Mouse (Mus musculus) 3134 (cell line): Measurements from ENCODE around the gene Srsf1.
"Not testable (repeated sequence)": the region's sequence is repeated elsewhere in the genome, so short reads cannot be mapped to it uniquely, and the experiment has no call there.

Experiments used
- DNase-seq: peaks from one replicate; pipeline ENCODE4 v3.0.0-alpha.2; 2011; ENCODE audit warnings: low spot score; ENCODE audit not compliant: insufficient read length; ENCODE audit errors: extremely low read depth

Srsf1 gene

DNA sequence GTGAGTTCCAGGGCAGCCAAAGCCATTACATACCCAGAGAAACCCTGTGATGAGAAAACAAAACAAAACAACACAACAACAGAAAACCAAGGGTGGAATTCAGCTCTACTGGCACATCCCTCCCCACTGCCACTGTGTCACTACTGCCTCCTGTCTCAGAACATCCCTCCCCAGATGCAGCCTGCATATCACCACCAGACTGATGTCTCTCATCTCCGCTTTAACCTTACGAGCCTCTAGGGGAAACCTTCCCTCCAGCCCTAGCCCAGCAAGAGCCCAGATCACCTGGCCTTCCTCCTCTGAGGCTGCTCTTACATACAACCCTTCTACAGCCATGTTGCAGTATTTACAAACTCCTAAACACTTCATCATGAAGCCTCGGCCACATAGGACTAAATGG lies 9.8 kb upstream of the Srsf1 start:
- DNase-seq = no peak

- DNase-seq = no peak
Measured at GRCm38 (mm10) chr11:88039066-88039465, 8.1 kb upstream of the Srsf1 start.

GRCm38 (mm10) chr11:88044314-88044713 lies 2.9 kb upstream of the Srsf1 start:
- no peak for DNase-seq

DNA sequence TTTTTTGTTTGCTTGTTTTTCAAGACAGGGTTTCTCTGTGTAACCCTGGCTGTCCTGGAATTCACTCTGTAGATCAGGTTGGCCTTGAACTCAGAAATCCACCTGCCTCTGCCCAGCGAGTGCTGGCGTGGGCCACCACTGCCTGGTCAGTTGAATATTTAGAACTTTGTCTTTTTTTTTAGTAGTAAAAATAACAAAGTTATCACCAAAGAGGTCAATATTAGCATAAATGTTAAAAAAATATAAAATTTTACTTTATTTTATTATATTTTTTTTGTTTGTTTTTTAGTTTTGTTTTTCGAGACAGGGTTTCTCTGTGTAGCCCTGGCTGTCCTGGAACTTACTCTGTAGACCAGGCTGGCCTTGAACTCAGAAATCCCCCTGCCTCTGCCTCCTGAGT lies 2.0 kb upstream of the Srsf1 start:
- not testable (repeated sequence) for DNase-seq

GRCm38 (mm10) chr11:88045878-88046277 lies 1.3 kb upstream of the Srsf1 start:
- DNase-seq = no peak

DNA sequence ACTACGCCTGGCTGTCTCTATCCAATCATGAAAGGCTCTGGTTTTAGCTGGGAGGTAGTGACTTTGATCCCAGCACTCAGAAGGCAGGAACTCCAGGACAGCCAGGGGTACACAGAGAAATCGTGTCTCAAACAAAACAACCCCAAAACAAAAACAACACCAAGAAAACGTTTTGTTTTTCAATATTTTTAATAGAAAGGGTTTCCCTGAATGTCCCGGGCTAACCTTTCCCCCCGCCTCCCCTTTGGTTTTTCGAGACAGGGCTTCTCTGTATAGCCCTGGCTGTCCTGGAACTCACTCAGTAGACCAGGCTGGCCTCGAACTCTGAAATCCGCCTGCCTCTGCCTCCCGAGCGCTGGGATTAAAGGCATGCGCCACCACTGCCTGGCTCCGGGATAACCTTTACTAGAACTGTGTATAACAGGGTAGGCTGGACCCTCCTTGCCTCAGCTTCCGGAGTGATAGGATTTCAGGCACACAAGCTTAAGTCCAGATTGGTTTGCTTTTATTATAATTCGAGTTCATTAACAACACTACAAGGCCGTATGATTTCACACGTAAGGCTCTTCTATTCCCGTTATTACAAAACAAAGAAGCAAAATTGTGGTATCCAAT lies 743 bp upstream of the Srsf1 start:
- no peak for DNase-seq

GRCm38 (mm10) chr11:88047871-88048531 lies 828 bp downstream of the Srsf1 start:
- peak; percentile 69 for DNase-seq

DNA sequence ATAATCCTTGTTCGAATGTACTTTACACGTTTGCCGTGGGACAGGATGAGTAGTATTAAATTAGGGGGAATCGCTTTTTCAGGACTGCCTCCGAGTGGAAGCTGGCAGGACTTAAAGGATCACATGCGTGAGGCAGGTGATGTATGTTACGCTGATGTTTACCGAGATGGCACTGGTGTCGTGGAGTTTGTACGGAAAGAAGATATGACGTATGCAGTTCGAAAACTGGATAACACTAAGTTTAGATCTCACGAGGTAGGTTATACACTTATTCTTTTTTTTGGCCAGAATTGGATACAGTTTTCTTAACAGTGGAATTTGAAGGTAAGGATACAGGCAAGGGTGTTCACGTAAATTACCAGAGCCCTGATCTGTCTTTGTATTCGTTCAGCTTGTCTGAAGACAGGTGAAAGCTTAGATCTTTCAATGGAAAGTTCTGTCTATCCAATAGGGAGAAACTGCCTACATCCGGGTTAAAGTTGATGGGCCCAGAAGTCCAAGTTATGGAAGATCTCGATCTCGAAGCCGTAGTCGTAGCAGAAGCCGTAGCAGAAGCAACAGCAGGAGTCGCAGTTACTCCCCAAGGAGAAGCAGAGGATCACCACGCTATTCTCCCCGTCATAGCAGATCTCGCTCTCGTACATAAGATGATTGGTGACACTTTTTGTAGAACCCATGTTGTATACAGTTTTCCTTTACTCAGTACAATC lies 1.9 kb downstream of the Srsf1 start:
- DNase-seq = no peak

- no peak for DNase-seq
Measured at GRCm38 (mm10) chr11:88049732-88050131, 2.6 kb downstream of the Srsf1 start.

GRCm38 (mm10) chr11:88052638-88053037 lies 5.5 kb downstream of the Srsf1 start:
- DNase-seq = no peak

DNA sequence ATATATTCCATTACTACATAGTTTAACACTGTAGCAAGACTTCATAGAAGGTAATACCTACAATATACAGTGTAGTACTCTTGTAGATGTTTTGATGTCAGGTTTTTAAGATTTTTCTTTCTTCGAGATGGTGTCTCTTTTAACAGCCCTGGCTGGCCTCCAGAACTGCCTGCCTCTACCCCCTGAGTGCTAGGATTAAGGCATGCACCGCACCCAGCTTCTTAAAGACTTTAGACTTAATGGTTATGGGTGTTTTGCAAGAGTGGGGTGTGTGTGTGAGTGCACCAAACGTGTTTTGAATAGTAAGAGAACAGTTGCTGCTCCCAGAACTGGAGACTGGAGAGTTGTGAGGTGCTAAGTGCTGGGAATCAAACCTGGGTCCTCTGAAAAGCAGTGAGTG lies 6.6 kb downstream of the Srsf1 start:
- no peak for DNase-seq

DNA sequence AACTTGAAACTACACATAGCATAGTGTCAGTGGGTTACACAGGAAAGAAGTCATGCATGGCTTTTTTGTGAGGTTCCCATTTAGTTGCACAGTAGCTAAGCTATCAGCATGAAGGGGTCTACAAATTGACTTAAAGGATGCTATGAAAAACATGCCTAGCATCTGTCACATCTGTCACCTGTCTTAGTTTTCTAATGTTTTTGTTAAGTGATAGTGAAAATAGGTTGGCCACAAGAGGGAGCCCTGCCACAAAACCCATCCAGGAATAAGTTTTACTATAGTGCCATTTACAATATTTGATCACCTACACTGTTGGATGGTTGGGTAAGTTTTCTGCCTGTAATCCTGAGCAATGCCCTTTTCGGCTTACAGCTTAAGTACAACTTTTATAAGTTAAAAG lies 7.4 kb downstream of the Srsf1 start:
- DNase-seq = peak; percentile 41

GRCm38 (mm10) chr11:88055777-88056176 lies 8.6 kb downstream of the Srsf1 start:
- no peak for DNase-seq

DNA sequence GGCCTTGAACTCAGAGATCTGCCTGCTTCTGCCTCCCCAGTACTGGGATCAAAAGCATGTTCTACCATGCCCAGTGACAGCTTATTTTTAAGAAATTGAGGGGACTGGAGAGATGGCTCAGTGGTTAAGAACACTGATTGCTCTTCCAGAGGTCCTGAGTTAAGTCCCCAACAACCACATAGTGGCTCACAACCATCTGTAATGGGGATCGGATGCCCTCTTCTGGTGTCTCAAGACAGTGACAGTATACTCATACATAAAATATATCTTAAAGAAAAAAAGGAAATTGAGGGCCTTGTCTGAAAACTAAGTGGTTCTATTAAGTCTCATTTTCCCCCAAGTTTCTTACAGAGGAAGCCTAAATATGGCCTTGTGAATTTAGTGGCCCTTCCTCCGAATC lies 10.6 kb downstream of the Srsf1 start:
- no peak for DNase-seq

DNA sequence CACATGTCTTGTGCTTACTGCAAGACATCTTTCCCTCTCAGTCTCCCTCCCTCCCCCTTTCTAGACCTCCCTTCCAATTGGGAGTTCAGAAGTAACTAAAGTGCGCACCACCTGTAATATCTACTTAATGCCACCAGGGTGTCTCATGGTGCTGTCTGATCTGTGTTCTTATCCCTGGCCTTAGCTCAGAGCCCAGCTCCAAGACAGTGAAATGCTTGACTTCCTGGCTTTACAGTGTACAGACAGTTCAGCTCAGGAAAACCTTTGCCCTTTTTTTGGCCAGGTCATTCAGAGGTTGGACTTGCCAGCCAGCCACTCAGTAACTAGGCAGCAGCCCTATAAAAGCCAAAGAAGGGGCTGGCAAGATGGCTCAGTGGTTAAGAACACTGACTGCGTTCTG lies 12.0 kb downstream of the Srsf1 start:
- peak; percentile 48 for DNase-seq

- no peak for DNase-seq
Measured at GRCm38 (mm10) chr11:88061892-88062625, 14.9 kb downstream of the Srsf1 start.

GRCm38 (mm10) chr11:88065732-88066131 lies 18.6 kb downstream of the Srsf1 start:
- DNase-seq = no peak

GRCm38 (mm10) chr11:88067191-88067585 lies 20.0 kb downstream of the Srsf1 start:
- no peak for DNase-seq

DNA sequence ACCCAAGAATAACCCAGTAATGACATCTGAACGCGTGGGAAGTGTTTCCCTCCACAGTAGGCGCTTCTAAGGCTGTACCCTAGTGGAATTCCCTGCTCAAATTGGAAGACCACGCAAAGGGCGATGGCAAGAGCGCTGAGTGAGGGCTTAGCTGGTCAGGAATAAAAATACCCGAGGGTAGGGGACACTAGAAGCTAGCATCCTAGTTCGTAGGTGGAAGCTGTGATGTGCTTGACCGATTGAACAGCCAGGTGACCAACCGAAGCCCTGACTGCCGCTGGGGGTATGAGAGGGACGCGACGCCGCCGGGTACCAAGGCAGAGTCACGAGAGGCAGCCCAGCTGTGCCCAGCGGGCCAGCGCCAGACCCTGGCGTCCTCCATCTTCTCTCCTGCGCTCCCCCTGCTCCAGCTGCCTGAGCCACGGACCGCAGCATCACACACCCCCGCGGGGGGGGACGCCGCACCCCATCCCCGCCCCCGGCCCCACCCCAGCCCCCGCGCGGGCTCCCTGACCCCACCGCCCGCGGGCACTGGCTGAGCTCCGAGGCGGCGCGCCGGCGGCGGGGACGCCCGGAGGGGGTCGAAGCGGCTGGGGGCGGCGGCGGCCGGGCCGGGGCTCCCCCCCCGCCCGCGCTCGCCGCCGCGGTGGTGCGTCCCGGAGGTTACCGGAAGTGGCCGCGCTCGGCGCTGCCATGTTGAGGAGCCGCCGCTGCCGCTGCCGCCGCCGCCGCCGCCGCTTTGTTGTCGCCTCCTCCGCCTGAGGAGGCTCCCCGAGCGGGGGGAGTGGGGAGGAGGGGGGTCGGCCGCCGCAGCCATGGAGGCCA lies 20.6 kb downstream of the Srsf1 start, which contains the start of gene Vezf1:
Gene Vezf1 (plus strand): TSS at position 694 of the 825 bp plus-strand sequence.
- peak; percentile 82 for DNase-seq
